Mouse (Mus musculus): ENCODE measurements around the gene Parp8.

The Parp8 gene

GRCm38 (mm10) chr13:117020631-117021030 is 4.7 kb downstream of the Parp8 start:
- in situ Hi-C loops (cut with MboI; ENCODE audit: low sequenced_read_pairs) = no loop called here

GRCm38 (mm10) chr13:117018676-117019075 is 6.7 kb downstream of the Parp8 start:
- in situ Hi-C loops (cut with MboI; ENCODE audit: low sequenced_read_pairs) = no loop called here

- in situ Hi-C loops (cut with MboI; ENCODE audit: low sequenced_read_pairs) = no loop called here
Measured at GRCm38 (mm10) chr13:117013516-117013915, 11.8 kb downstream of the Parp8 start.

DNA sequence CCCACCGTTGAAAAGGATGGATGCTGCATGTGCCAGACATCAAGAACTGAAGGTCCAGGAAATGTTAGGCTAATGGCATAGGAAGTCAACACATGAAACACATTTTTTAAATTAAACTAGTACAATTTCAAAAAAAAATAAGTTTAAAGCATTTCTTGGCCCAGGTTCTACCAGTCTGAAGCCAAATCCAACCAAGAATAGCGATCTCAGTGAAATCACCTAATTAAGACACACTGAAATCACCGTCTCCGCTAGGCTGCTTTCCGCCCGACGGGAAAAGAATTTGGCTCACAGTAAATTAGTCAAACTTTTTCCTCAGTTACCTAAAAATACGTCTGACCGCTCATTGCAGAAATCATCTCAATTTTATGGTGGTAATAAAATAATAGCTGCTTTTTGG is 13.3 kb downstream of the Parp8 start:
- in situ Hi-C loops (cut with MboI; ENCODE audit: low sequenced_read_pairs) = no loop called here

- in situ Hi-C loops (cut with MboI; ENCODE audit: low sequenced_read_pairs) = no loop called here
Measured at GRCm38 (mm10) chr13:117010143-117010542, 15.2 kb downstream of the Parp8 start.

GRCm38 (mm10) chr13:117008021-117009015 is 17.0 kb downstream of the Parp8 start:
- in situ Hi-C loops (cut with MboI; ENCODE audit: low sequenced_read_pairs) = no loop called here

- in situ Hi-C loops (cut with MboI; ENCODE audit: low sequenced_read_pairs) = no loop called here
Measured at GRCm38 (mm10) chr13:117007566-117007965, 17.8 kb downstream of the Parp8 start.

DNA sequence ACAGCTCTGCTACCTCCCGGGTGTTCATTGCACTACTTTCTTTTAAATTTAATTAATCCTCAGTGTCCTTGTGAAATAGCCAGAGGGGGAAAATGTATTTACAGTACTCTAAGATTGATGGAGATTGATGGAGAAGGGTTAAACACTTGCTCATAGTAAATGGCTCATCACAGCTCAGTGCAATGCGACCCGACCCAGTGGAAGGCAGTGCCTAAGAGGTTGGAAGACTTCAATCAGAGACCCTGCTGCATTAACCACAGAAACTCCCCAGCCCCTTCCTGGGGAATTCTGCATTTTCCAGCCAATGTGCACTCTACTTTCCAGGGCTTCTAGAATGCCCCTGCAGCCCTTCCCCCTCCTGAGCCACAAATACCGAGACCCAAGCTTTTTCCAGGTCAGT is 18.7 kb downstream of the Parp8 start:
- in situ Hi-C loops (cut with MboI; ENCODE audit: low sequenced_read_pairs) = no loop called here

DNA sequence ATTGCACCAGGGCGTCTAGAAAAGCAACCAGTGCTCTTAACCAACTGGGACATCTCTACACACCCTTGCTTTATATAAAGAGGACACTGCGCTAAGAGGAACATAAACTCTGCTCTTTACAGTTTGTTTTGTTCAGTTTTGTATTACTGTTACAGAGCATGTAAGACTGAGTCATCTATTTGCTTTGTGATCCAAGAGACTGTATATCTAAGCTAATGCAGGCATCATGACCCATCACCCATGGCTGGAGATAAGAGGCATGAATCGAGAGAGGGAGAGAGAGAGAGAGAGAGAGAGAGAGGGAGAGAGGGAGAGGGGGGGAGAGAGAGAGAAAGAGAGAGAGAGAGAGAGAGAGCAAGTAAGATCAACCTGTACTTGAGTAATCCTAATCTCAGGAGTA is 24.8 kb downstream of the Parp8 start:
- in situ Hi-C loops (cut with MboI; ENCODE audit: low sequenced_read_pairs) = no loop called here

DNA sequence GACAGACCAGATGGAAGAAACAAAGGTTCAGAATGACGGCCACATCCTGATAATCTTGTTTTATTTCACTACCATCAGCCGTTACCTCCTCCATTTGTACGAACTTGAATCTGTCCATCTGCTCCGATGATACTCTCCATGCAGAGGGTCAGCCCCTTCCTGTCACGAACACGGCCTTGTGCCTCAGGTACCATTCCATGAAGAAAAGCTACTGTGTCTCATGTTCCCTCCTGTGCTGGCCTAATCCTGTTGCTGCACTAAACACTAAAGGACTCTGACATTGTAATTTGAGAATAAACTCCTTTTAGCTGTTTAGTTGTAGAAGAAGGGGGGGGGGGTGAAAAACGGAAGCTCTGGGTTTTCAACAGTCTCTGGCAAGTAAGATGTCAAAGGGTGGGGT is 33.8 kb downstream of the Parp8 start:
- in situ Hi-C loops (cut with MboI; ENCODE audit: low sequenced_read_pairs) = no loop called here

DNA sequence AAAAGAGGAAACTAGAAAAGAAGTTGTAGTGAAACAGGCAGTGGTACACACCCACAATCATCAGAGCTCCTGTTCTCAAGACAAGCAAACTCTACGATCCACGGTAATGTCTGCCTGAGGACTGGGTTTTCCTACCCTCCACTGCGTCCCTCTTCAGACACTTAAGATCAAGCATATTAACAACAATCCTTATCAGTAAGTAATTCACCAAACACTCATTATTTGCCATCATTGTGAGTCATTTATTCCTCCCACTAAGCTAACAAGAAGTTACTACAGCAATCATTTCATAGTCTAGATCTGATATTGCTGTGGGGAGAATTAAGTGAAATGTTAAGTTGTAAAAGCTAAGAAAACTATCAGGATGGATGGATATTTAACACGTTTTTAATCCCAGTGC is 35.0 kb downstream of the Parp8 start:
- in situ Hi-C loops (cut with MboI; ENCODE audit: low sequenced_read_pairs) = no loop called here

DNA sequence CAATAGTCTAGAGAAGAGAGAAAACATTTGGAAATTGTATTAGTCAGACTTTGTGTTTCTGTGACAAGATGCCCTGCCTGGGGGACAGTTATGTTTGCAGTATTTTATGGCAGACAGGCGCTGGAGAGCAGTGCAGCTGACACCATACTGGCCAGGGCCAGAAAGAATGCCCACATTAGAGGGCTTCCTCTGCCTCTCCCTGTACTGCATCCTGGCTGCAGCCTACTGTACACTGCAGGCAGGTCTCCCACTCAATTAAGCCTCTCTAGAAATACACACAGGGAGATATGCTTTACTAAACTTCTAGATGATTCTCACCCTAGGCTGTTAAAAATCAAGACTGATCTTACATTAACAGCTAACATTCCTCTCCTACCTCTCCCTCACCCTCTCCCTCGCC is 36.6 kb downstream of the Parp8 start:
- in situ Hi-C loops (cut with MboI; ENCODE audit: low sequenced_read_pairs) = no loop called here

DNA sequence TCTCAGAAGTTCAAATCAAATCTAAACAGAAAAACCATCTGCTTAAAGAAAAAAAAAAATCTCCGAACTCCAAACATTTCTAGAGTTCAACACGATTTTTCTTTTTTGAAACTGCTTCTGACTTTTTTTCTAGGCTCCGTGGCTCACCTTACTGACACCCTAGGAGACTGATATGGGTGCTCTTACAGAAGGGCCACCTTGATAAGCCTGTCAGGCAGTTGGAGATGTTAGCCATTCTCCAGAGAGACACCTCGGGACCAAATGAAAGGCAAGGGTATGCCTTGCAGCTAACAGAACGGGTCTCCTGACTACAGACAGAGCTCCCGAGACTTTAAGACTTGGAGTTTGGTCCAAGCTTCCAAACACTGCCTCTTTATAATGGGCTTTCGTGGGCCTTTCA is 37.1 kb downstream of the Parp8 start:
- in situ Hi-C loops (cut with MboI; ENCODE audit: low sequenced_read_pairs) = no loop called here

DNA sequence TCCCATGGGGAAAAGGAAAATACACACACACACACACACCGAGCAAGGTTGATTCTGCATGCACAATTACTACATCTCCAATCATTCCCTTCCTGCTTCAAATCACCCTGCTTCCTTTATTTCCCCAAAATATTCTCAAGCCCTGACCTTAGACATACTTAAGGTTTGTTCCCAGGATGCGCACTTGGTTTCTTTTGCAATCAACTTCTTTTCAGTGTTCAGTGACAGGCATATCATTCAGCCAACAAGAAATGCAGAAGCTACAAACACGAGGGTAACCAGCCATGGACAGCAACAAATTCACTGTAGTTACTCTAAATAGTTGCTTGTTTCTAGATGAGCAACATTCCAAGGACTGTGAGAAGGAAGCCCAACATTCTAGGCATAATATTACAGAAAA is 38.1 kb downstream of the Parp8 start:
- in situ Hi-C loops (cut with MboI; ENCODE audit: low sequenced_read_pairs) = no loop called here

- in situ Hi-C loops (cut with MboI; ENCODE audit: low sequenced_read_pairs) = no loop called here
Measured at GRCm38 (mm10) chr13:116986658-116987057, 38.7 kb downstream of the Parp8 start.

- in situ Hi-C loops (cut with MboI; ENCODE audit: low sequenced_read_pairs) = no loop called here
Measured at GRCm38 (mm10) chr13:116974081-116974860, 51.1 kb downstream of the Parp8 start.

DNA sequence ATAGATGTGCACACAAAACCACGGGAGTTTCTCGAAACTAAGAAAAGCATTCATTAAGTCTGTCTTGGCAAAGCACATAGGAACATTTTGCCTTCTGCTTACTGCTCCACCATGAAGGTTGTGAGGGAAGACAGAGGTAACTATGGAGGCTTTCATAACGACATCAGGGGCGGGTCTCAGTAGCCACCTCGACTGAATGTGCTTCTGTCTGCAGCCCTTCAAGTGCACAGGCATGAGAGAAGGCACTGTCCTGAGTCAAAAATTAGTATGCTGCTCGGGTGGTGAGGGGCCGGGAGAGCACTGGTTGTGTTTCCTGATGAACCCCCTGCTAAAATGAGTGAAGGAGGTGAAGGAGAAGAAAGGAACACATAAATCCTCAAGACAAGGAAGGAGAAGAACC is 51.8 kb downstream of the Parp8 start:
- in situ Hi-C loops (cut with MboI; ENCODE audit: low sequenced_read_pairs) = no loop called here

DNA sequence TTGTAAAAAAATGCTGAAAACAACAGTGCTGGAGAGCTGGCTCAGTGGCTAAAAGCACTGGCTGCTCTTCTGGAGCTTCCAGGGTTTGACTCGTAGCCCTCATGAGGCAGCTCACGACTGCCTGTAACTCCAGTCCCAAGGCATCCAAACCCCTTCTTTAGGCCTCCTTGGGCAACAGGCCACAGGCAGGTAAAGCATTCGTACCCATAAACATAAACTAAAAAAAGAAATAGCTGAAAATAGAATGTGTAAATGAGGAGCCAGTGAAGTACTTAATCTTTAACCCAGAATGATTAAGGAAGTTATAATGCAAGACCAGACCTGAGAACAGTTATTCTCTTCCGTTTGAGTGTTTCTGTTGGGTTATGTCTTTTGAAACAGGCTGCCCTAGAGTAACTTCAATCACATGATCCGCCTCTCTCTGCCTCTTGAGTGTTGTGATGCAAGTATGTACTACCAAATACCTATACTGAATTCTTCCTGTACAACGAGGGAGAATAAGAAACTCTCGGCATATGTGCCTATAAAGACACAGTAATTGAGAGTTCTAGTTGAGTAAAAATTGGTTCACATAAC is 53.2 kb downstream of the Parp8 start:
- in situ Hi-C loops (cut with MboI; ENCODE audit: low sequenced_read_pairs) = no loop called here

DNA sequence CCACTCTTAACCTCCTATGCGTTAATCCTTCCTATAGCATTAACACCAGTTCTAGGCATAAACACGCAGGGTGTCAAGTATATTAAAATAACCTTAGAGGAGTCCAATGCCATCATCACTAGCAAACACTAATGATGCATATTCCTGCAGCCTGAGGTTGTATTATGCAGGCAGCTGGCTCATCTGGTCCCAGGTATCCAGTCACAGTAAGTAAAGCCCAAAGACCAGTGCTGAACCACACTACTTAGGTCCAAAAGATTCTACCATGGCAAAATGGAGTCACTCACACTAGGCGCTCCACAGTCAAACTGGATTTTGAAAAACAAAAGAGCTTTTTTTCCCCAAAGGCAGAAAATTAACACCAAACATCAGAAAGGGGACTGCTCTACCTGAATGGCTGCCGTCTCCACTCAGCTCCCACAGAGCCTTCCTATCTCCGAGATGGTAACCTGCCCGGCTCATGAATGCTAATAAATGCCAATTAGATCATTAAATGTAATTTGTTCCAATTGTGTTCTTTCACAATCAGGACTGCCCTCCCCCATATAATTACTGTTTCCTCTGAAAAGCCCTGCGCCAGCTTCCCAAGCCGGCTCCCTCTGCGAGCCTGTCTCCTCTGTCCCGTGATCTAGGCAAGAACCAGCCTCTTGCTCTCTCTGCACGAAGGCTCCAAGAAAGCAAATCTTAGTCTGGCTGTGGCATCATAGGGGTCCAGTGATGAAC is 54.5 kb downstream of the Parp8 start:
- in situ Hi-C loops (cut with MboI; ENCODE audit: low sequenced_read_pairs) = no loop called here

- in situ Hi-C loops (cut with MboI; ENCODE audit: low sequenced_read_pairs) = no loop called here
Measured at GRCm38 (mm10) chr13:116969650-116970049, 55.7 kb downstream of the Parp8 start.

- in situ Hi-C loops (cut with MboI; ENCODE audit: low sequenced_read_pairs) = no loop called here
Measured at GRCm38 (mm10) chr13:116968906-116969305, 56.4 kb downstream of the Parp8 start.

All from CH12F3 (cell line).